Mouse (Mus musculus): Measurements from ENCODE around the gene Prdm15. TPM values are rescaled to one million over a fixed set of nuclear protein-coding genes. Genes with fewer than 3 reads are reported as not detected.

Gene Prdm15
- polyA plus RNA-seq, 1 experiment: 4.4 TPM

- Histone ChIP-seq H3K27me3 (ENCODE audit: control insufficient read depth, insufficient read depth, insufficient read length) (no peaks in the 10 kb centered on the region), H3K4me3 (ENCODE audit: insufficient read depth, poor library complexity, severe bottlenecking) (no peak overlapping the region), H3K36me3 (ENCODE audit: control insufficient read depth, insufficient read depth) (peaks cover 68% of the 10 kb centered on the region), H3K79me3 (ENCODE audit: low read depth) (no peaks in the 10 kb centered on the region), H3ac (ENCODE audit: control insufficient read depth, insufficient read length, low read depth) (no peak overlapping the region), H3K79me2 (ENCODE audit: control insufficient read depth, insufficient read depth) (no peaks in the 10 kb centered on the region)
- TF ChIP-seq MAX (IDR thresholded peaks at IDR 0.05) (no peak), MYOD1 (IDR thresholded peaks at IDR 0.05; ENCODE audit: control insufficient read depth, insufficient read length, low read depth) (no peak), CTCF (IDR thresholded peaks at IDR 0.05; ENCODE audit: control insufficient read depth, insufficient read depth, insufficient read length) (peak; percentile 50)
These were observed 46.7 kb downstream of the Prdm15 start for GRCm38 (mm10) chr16:97804680-97805547.

GRCm38 (mm10) chr16:97797950-97798869 lies 53.4 kb downstream of the Prdm15 start:
- TF ChIP-seq MYOD1 (IDR thresholded peaks at IDR 0.05; ENCODE audit: control insufficient read depth, insufficient read length, low read depth): no peak
- TF ChIP-seq MAX (IDR thresholded peaks at IDR 0.05): no peak
- no peak for TF ChIP-seq USF1 (IDR thresholded peaks at IDR 0.05; ENCODE audit: low read depth)
- no peak for TF ChIP-seq CEBPB (IDR thresholded peaks at IDR 0.05; ENCODE audit: low read depth)
- no peak for TF ChIP-seq CTCF (IDR thresholded peaks at IDR 0.05; ENCODE audit: control insufficient read depth, insufficient read depth, insufficient read length)
- no peak for TF ChIP-seq FOSL1 (IDR thresholded peaks at IDR 0.05; ENCODE audit: insufficient read depth, low read length, poor library complexity, severe bottlenecking)
- no peak for TF ChIP-seq MYOG (IDR thresholded peaks at IDR 0.05; ENCODE audit: control insufficient read depth, extremely low read depth, insufficient read length)
- H3K27me3 ChIP-seq (ENCODE audit: control insufficient read depth, insufficient read depth, insufficient read length): no peaks in the 10 kb centered on the region
- H3K79me2 ChIP-seq (ENCODE audit: control insufficient read depth, insufficient read depth): no peaks in the 10 kb centered on the region
- no peaks in the 10 kb centered on the region for H3K79me3 ChIP-seq (ENCODE audit: low read depth)
- no peak overlapping the region for H3ac ChIP-seq (ENCODE audit: control insufficient read depth, insufficient read length, low read depth)
- H3K4me3 ChIP-seq (ENCODE audit: insufficient read depth, poor library complexity, severe bottlenecking): no peak overlapping the region
- H3K36me3 ChIP-seq (ENCODE audit: control insufficient read depth, insufficient read depth): peaks cover 71% of the 10 kb centered on the region

GRCm38 (mm10) chr16:97797212-97797611 lies 54.4 kb downstream of the Prdm15 start:
- Histone ChIP-seq H3K27me3 (ENCODE audit: control insufficient read depth, insufficient read depth, insufficient read length) (no peaks in the 10 kb centered on the region), H3K79me2 (ENCODE audit: control insufficient read depth, insufficient read depth) (no peaks in the 10 kb centered on the region), H3K4me3 (ENCODE audit: insufficient read depth, poor library complexity, severe bottlenecking) (no peak overlapping the region), H3ac (ENCODE audit: control insufficient read depth, insufficient read length, low read depth) (no peak overlapping the region), H3K79me3 (ENCODE audit: low read depth) (no peaks in the 10 kb centered on the region), H3K36me3 (ENCODE audit: control insufficient read depth, insufficient read depth) (peaks cover 65% of the 10 kb centered on the region)
- TF ChIP-seq USF1 (IDR thresholded peaks at IDR 0.05; ENCODE audit: low read depth): no peak
- no peak for TF ChIP-seq MYOG (IDR thresholded peaks at IDR 0.05; ENCODE audit: control insufficient read depth, extremely low read depth, insufficient read length)
- TF ChIP-seq CTCF (IDR thresholded peaks at IDR 0.05; ENCODE audit: control insufficient read depth, insufficient read depth, insufficient read length): no peak
- TF ChIP-seq FOSL1 (IDR thresholded peaks at IDR 0.05; ENCODE audit: insufficient read depth, low read length, poor library complexity, severe bottlenecking): no peak
- no peak for TF ChIP-seq MYOD1 (IDR thresholded peaks at IDR 0.05; ENCODE audit: control insufficient read depth, insufficient read length, low read depth)
- TF ChIP-seq MAX (IDR thresholded peaks at IDR 0.05): no peak

GRCm38 (mm10) chr16:97794256-97794655 lies 57.4 kb downstream of the Prdm15 start:
- Histone ChIP-seq H3K27me3 (ENCODE audit: control insufficient read depth, insufficient read depth, insufficient read length) (no peaks in the 10 kb centered on the region), H3K79me2 (ENCODE audit: control insufficient read depth, insufficient read depth) (no peaks in the 10 kb centered on the region), H3ac (ENCODE audit: control insufficient read depth, insufficient read length, low read depth) (no peak overlapping the region), H3K36me3 (ENCODE audit: control insufficient read depth, insufficient read depth) (peaks cover 56% of the 10 kb centered on the region), H3K79me3 (ENCODE audit: low read depth) (no peaks in the 10 kb centered on the region), H3K4me3 (ENCODE audit: insufficient read depth, poor library complexity, severe bottlenecking) (no peak overlapping the region)
- TF ChIP-seq CEBPB (IDR thresholded peaks at IDR 0.05; ENCODE audit: low read depth) (no peak), MAX (IDR thresholded peaks at IDR 0.05) (no peak), MYOG (IDR thresholded peaks at IDR 0.05; ENCODE audit: control insufficient read depth, extremely low read depth, insufficient read length) (no peak)

DNA sequence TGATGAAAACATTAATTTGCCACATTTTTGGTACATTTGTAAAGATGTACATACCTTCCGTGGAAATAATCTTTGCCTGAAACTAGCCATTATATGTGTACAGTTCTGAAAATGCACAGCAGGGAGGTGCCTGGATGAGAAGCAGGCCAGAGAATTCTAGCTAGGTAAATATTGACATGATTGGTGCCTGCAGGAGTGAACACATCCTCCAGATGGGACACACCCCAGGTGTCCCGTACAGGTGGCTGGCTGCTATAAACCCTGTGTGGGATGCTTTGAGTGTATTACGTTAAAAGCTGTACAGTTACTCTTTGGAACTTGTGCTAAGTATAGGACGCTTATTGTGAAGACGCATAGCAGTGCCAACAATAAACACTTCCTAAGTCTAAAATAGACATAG lies 68.6 kb downstream of the Prdm15 start:
- H3K36me3 ChIP-seq (ENCODE audit: control insufficient read depth, insufficient read depth): no peaks in the 10 kb centered on the region
- TF ChIP-seq MYOG (IDR thresholded peaks at IDR 0.05; ENCODE audit: control insufficient read depth, extremely low read depth, insufficient read length) (no peak), USF1 (IDR thresholded peaks at IDR 0.05; ENCODE audit: low read depth) (no peak)
- H3K79me3 ChIP-seq (ENCODE audit: low read depth): no peaks in the 10 kb centered on the region
- no peaks in the 10 kb centered on the region for H3K79me2 ChIP-seq (ENCODE audit: control insufficient read depth, insufficient read depth)
- no peaks in the 10 kb centered on the region for H3K27me3 ChIP-seq (ENCODE audit: control insufficient read depth, insufficient read depth, insufficient read length)
- H3ac ChIP-seq (ENCODE audit: control insufficient read depth, insufficient read length, low read depth): no peak overlapping the region
- H3K4me3 ChIP-seq (ENCODE audit: insufficient read depth, poor library complexity, severe bottlenecking): no peak overlapping the region
